Mouse (Mus musculus): ENCODE results near the gene Rab3il1.

The Rab3il1 gene

DNA sequence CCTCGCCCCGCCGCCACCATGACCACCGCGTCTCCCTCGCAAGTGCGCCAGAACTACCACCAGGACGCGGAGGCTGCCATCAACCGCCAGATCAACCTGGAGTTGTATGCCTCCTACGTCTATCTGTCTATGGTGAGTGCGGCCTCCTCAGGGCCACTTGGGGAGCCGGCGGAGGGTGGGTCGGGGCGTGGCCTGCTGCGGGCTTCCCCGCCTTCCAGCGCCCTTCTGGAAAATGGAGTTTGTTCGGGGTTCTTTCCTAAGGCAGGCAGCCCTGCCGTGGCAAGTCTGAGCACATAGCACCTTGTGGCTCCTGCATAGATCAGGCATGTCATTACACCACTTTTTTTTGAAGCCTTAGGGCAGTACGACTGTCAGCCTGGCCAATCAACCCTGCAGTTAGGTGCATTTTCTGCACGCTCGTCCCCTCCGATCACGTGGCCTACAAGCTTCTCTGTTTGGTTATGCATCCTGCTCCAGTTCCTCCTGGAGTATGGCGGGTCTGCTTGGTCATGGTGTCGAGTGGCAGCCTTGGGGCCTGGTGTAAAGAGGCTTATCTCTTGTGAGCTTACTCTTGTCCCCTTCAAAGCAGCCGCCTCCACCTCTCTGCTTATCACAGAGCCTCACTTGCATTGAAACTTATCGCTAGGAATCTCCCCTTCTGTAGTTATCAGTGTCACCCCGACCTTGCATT is 18.5 kb upstream of the Rab3il1 start:
- DNase-seq (ENCODE audit: low read depth, low spot score), result peak; percentile 78

GRCm38 (mm10) chr19:9984111-9985055 is 17.1 kb upstream of the Rab3il1 start:
- no peak for DNase-seq (ENCODE audit: low read depth, low spot score)

DNA sequence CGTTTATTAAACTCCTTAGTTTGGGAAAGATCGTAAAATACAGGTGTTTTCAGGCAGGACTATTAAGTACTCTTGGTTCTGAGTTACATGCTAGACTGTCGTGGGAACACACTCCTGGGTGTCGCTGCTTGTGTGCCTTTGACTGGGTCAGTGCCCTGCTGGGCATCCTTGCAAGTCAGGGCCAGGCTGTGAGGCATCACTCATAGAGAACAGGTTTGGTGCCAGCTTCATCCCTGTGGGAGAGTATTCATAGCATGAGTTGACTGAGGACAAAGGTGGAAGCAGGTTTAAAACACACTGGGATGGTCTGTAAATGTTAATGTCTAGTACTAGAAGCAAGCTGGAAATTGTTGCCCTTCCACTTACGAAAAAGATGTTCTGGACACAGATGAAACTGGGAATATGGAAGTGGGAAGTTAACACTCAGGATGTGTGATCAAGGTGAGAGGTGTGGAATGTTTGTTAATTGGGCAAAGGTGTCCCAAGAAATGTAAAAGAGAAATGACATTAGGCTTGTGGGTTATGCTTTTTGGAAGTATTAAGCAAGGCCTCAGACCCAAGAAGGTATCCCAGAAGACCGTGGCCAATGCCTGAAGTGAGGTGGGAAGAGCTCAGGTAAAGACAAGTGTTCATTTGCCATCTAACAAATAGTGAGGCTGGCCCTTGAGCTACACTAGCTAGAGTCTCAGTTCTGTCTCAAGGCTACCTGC is 16.1 kb upstream of the Rab3il1 start:
- DNase-seq (ENCODE audit: low read depth, low spot score), result no peak

DNA sequence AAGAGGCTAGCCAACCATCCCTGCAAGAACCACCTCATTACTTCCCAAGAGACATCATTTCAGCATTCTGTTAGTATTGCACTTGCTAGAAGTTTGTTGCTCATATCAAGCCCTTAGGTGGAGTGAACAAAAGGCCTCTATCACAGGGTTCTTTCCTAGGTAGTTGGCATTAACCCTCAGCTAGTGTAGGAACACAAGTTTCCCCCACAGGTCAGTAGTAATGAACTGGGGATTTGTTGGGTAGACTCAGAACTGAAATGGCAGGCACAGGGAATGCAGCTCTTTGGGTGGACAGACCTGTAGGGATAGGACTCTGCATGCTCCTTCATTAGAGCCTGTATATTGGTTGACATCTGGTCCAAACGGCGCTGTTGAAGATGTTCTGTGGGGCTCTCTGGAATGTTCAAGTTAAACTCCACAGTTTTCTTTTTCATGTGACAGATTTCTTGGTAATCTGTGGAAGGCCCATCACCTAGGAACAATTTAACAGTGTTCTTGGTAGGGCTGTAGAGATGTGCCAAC is 15.5 kb upstream of the Rab3il1 start:
- DNase-seq (ENCODE audit: low read depth, low spot score), result no peak

GRCm38 (mm10) chr19:9987192-9987591 is 14.3 kb upstream of the Rab3il1 start:
- DNase-seq (ENCODE audit: low read depth, low spot score), result no peak

- no peak for DNase-seq (ENCODE audit: low read depth, low spot score)
Observed at GRCm38 (mm10) chr19:9987593-9987992, 13.9 kb upstream of the Rab3il1 start.

GRCm38 (mm10) chr19:9989171-9989883 is 12.1 kb upstream of the Rab3il1 start:
- DNase-seq (ENCODE audit: low read depth, low spot score), result peak; percentile 42

GRCm38 (mm10) chr19:9989884-9990256 is 11.6 kb upstream of the Rab3il1 start:
- DNase-seq (ENCODE audit: low read depth, low spot score), result no peak

- peak; percentile 84 for DNase-seq (ENCODE audit: low read depth, low spot score)
Observed at GRCm38 (mm10) chr19:9991304-9991703, 10.2 kb upstream of the Rab3il1 start.

GRCm38 (mm10) chr19:9992011-9992958 is 9.2 kb upstream of the Rab3il1 start:
- DNase-seq (ENCODE audit: low read depth, low spot score), result peak; percentile 59

DNA sequence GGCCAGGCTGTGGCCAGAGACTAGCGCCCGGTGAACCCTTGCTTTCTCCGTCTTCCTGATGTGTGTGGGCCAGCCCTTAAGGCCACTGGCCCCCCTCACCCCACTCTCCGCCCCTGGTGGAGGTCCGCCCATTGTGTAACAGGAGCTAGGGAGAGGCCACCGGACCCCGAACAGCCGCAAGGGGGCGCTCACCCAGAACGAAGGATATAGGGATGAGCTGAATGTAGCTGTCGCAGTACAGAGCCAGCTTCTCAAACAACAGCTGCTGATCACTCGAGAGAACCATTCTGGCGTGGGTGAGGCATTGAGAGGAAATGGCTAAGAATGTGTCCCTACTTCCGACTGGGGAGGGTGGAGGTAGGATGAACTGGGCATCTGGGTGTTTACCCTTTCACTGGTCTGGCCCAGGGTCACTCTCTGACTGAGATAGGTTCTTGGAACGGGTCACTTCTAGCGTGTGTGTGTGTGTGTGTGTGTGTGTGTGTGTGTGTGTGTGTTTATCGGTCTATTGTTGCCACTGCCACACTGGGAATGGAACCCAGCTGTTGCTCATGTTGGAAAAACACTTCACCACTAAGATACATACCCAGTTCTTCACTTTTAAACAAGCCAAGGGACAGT is 8.3 kb upstream of the Rab3il1 start:
- DNase-seq (ENCODE audit: low read depth, low spot score), result peak; percentile 93

GRCm38 (mm10) chr19:9997204-9998062 is 4.0 kb upstream of the Rab3il1 start:
- DNase-seq (ENCODE audit: low read depth, low spot score), result no peak

DNA sequence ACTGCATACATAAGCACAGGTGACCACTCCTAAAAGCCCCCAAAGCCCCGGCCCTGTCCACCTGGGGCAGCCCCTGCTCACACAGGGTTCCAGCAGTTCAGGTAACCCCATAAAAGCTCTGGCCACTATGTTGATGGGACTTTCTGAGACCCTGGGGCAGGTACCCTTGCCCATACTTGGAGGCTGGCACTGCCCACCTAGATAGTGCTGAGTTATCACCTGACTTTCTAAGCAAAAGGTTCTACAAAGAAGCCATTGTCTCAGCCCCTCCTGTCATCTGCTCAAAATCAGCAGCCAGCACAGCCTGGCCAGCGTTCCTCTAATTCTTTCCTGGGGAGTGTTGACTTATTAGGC is 3.4 kb upstream of the Rab3il1 start:
- DNase-seq (ENCODE audit: low read depth, low spot score), result no peak

- DNase-seq (ENCODE audit: low read depth, low spot score), result no peak
Observed at GRCm38 (mm10) chr19:9998736-9999486, 2.6 kb upstream of the Rab3il1 start.

- DNase-seq (ENCODE audit: low read depth, low spot score), result peak; percentile 33
Observed at GRCm38 (mm10) chr19:10000330-10000729, 1.1 kb upstream of the Rab3il1 start.

- DNase-seq (ENCODE audit: low read depth, low spot score), result no peak
Observed at GRCm38 (mm10) chr19:10003696-10004095, 2.2 kb downstream of the Rab3il1 start.

GRCm38 (mm10) chr19:10011408-10011807 is 9.9 kb downstream of the Rab3il1 start:
- no peak for DNase-seq (ENCODE audit: low read depth, low spot score)

- peak; percentile 40 for DNase-seq (ENCODE audit: low read depth, low spot score)
Observed at GRCm38 (mm10) chr19:10012827-10013278, 11.4 kb downstream of the Rab3il1 start.

Data from R1 (cell line).